Mouse (Mus musculus): Measurements from ENCODE around the gene Spata17.

DNA sequence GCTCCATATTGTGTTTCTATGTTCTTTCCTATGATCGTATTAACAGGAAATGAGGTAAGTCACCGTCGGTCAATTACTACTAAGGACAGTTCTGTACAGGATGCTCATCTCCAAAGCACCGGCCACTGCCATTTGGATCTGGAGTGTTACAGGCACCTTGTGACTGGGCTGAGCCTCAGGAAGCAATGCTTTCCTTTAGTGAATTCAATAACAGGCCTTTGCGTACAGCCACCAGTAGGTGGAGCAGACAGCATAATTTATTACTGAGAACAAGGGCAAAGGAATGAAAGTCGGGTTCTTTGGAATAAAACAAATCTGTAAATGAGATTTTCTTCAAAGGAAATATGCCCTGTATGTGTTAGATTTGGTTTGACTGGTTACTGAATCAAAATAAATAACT, 77.8 kb downstream of the Spata17 start:
- TF ChIP-seq CTCF (IDR thresholded peaks at IDR 0.05; ENCODE audit: borderline replicate concordance, insufficient read depth, low read length) (no peak), POLR2A (IDR thresholded peaks at IDR 0.05; ENCODE audit: low read depth, low read length) (no peak)
